Mouse (Mus musculus) heart, embryonic 15.5 days (tissue): ENCODE measurements around the gene Acd. TPM values are rescaled to one million over a fixed set of nuclear protein-coding genes. Genes with fewer than 3 reads are reported as not detected.

Experiments used
- ATAC-seq: fragments of 200-750 bp; cut with Nextera tagmentation; replicated peaks from 2 replicates; pipeline ENCODE4 v1.8.0; 2017; ENCODE audit warnings: low read depth, moderate TSS enrichment; ENCODE audit not compliant: insufficient number of reproducible peaks, insufficient read depth, low FRiP score
- H3K27ac ChIP-seq: fragments of 300-500 bp; sonication (generic); 2 replicates; pipeline ENCODE4 v1.5.1; 2015; ENCODE audit warnings: mild to moderate bottlenecking, inconsistent platforms
- H3K27me3 ChIP-seq: fragments of 300-500 bp; sonication (generic); 2 replicates; pipeline ENCODE4 v1.6.1; 2015; ENCODE audit warnings: inconsistent platforms
- H3K36me3 ChIP-seq: fragments of 300-500 bp; sonication (generic); 2 replicates; pipeline ENCODE4 v1.6.1; 2015; ENCODE audit warnings: mild to moderate bottlenecking, inconsistent platforms
- H3K4me1 ChIP-seq: fragments of 300-500 bp; sonication (generic); replicated peaks from 2 replicates; pipeline ENCODE4 v1.6.1; 2015; ENCODE audit warnings: inconsistent platforms
- H3K4me2 ChIP-seq: fragments of 300-500 bp; sonication (generic); 2 replicates; pipeline ENCODE4 v1.6.1; 2015; ENCODE audit warnings: inconsistent platforms, mild to moderate bottlenecking, moderate library complexity
- H3K4me3 ChIP-seq: fragments of 300-500 bp; sonication (generic); 2 replicates; pipeline ENCODE4 v1.5.1; 2015; ENCODE audit warnings: mild to moderate bottlenecking, inconsistent platforms
- H3K9ac ChIP-seq: fragments of 300-500 bp; sonication (generic); 2 replicates; pipeline ENCODE4 v1.6.1; 2015; ENCODE audit warnings: mild to moderate bottlenecking, inconsistent platforms
- H3K9me3 ChIP-seq: fragments of 300-500 bp; sonication (generic); replicated peaks from 2 replicates; pipeline ENCODE4 v1.6.1; 2016; ENCODE audit warnings: inconsistent platforms
- WGBS: fragments of 180-500 bp; shearing (Covaris S2); methylation state at CpG from one replicate; pipeline ENCODE4 v1.1.7; 2015; ENCODE audit warnings: mixed read lengths; 5-methylcytosine and 5-hydroxymethylcytosine counted together
- polyA plus RNA-seq: library from polyadenylated mRNA; unstranded; fragments of >200 nt; fragmentation: Nextera tagmentation; extraction: Ambion mirVana; gene quantifications from 2 replicates; pipeline ENCODE4 v1.2.1, GENCODE M21; 2015

The Acd gene
- polyA plus RNA-seq, 1 experiment from 2014 or later = 33.7 TPM

DNA sequence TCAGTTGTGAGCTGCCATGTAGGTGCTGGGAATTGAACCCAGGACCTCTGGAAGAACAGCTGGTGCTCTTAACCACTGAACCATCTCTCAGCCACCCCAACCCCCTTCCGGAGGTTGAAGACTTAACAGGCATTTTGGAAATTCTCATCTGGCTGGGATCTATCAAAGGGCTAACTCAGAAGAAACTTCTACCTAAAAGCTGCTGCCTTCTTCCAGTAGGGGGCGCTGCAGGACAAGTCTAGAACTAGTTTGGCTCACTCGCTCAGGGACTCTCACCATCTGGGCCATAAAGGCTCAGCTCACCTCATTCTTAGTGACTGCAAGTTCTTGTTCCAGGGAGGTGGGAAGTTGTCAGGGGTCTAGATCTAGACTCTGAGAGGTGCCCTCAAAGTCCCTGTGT, 13.2 kb upstream of the Acd start:
- Histone ChIP-seq H3K27ac (peak overlapping the region; percentile 58; the same call in 1 of the 2 replicates), H3K36me3 (peaks cover 9% of the 10 kb centered on the region; the same call in 1 of the 2 replicates), H3K4me2 (no peak overlapping the region), H3K27me3 (no peaks in the 10 kb centered on the region), H3K9ac (no peak overlapping the region), H3K9me3 (no peaks in the 10 kb centered on the region), H3K4me1 (no peaks in the 10 kb centered on the region), H3K4me3 (no peak overlapping the region)
- peak; percentile 25; the same call in 1 of the 2 replicates for ATAC-seq
- 3% methylated on average over 3 of the region's 3 CpGs for WGBS

- H3K27me3 ChIP-seq = no peaks in the 10 kb centered on the region
Observed at GRCm38 (mm10) chr8:105712286-105712685, 11.4 kb upstream of the Acd start.

GRCm38 (mm10) chr8:105709317-105709716, 8.4 kb upstream of the Acd start:
- Histone ChIP-seq H3K9me3 (no peaks in the 10 kb centered on the region), H3K4me2 (no peak overlapping the region), H3K4me1 (peaks cover 13% of the 10 kb centered on the region), H3K36me3 (no peaks in the 10 kb centered on the region), H3K27ac (no peak overlapping the region), H3K9ac (no peak overlapping the region), H3K4me3 (no peak overlapping the region), H3K27me3 (no peaks in the 10 kb centered on the region)
- no peak for ATAC-seq
- WGBS = 75% methylated on average over 14 of the region's 14 CpGs

More at GRCm38 (mm10) chr8:105712286-105712685, 11.4 kb upstream of the Acd start:
- 72% methylated on average over 3 of the region's 3 CpGs for WGBS
- Histone ChIP-seq H3K27ac (no peak overlapping the region), H3K9me3 (no peaks in the 10 kb centered on the region), H3K9ac (no peak overlapping the region), H3K36me3 (peaks cover 9% of the 10 kb centered on the region; the same call in 1 of the 2 replicates), H3K4me2 (no peak overlapping the region), H3K4me1 (peaks cover 6% of the 10 kb centered on the region), H3K4me3 (no peak overlapping the region)
- no peak for ATAC-seq

DNA sequence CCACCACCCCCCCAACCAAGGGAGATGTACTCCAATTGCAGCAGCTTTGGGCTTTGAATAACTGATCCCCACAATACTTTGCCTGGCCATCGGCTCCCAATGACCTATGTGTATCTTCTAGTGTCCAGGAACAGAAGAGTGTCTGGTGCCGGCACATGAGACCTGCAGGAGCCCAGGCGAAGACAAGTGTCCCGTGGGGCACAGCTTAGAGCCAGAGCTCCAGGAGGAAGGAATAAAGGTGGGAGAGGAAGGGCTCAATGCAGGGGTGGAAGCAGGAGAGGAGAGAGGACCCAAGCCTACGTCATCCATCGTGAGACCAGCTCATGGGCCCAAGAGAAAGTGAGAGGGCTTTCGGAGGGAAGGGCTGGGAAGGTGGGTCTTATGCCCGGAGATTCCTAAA, 7.8 kb upstream of the Acd start:
- Histone ChIP-seq H3K4me3 (no peak overlapping the region), H3K27me3 (no peaks in the 10 kb centered on the region), H3K9me3 (no peaks in the 10 kb centered on the region), H3K9ac (no peak overlapping the region), H3K4me1 (peaks cover 13% of the 10 kb centered on the region), H3K27ac (no peak overlapping the region), H3K4me2 (no peak overlapping the region), H3K36me3 (no peaks in the 10 kb centered on the region)
- 89% methylated on average over 8 of the region's 8 CpGs for WGBS
- no peak for ATAC-seq

DNA sequence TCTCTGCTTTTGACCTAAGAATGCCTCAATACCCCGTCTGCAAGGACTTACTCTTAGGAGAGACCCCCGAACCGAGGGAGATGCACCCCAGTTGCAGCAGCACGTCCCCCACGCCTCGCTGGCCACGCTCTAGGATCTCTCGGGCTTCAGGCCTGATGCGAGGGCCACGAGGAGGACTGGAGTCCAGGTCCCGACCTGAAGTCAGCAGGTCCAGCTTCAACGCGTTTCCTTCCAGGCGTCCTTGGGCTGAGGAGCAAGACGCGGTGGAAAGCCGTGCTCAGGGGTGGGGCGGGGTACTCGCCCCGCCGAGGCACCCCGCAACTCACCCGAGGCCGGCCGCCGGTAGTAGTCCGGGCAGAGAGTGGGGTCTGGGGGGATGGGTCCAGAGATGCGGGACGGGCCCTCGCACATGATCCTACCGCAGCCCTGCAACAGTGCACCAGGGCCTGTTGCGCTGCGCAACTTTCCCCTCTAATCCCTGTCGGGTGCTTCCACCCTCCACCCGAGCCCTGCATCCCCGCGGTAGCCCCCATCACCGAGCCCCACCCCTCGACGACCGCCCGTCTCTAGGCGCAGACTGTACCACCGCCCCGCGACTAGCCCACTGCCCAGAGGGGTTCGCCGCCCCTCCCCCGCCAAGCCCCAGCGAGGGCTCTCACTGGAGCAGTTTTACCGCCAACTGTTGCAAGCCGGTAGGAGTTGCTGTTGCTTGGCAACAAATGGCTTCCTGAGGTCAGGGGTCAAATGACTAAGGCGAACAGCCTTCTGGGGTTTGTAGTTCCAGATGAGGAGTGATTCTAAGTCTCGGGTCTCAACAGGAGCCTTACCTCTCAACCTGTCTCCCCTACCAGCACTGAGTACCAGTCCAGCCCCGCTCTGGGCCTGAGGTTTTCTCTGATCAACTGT, 6.8 kb upstream of the Acd start, which contains the start of the genes 4933405L10Rik and Enkd1:
Gene 4933405L10Rik (plus strand): TSS at position 158 of the 906 bp plus-strand sequence.
Gene Enkd1 (minus strand): TSS at position 713 of the 906 bp plus-strand sequence.
- Histone ChIP-seq H3K27me3 (no peaks in the 10 kb centered on the region), H3K4me1 (peaks cover 13% of the 10 kb centered on the region), H3K27ac (no peak within 1 kb of the TSS), H3K36me3 (peaks cover 8% of the 10 kb centered on the region; the same call in 1 of the 2 replicates), H3K9ac (peak within 1 kb of the TSS; percentile 55), H3K9me3 (no peaks in the 10 kb centered on the region), H3K4me2 (peak within 1 kb of the TSS; percentile 94), H3K4me3 (peak within 1 kb of the TSS; percentile 83)
- ATAC-seq = peak; percentile 68
- WGBS = 1% methylated on average over 55 of the region's 55 CpGs

DNA sequence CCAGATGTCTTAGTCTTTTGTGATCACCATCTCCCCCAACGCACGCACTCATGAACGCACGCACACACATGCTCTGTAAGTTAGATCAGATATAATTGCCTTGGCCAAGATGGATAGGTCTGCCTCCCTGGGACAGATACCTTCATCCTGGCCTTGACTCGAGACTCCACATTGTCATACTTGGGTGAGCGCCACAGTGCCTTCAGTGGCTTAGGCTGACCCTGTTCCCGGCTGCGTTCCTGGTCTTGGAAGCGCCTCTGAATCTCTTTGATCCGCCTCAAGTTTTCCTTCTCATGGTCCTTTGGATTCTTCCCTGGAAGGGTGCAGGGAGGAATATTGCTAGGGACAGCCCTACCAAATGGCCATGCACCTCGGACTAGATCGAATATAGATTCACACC, 5.5 kb upstream of the Acd start:
- H3K4me2 ChIP-seq = peak overlapping the region; percentile 94; the same call in 1 of the 2 replicates
- H3K4me1 ChIP-seq = peaks cover 22% of the 10 kb centered on the region
- H3K27me3 ChIP-seq = no peaks in the 10 kb centered on the region
- H3K9me3 ChIP-seq = no peaks in the 10 kb centered on the region
- no peak overlapping the region for H3K9ac ChIP-seq
- no peak overlapping the region for H3K4me3 ChIP-seq
- H3K27ac ChIP-seq = no peak overlapping the region
- WGBS = 81% methylated on average over 12 of the region's 12 CpGs
- peaks cover 8% of the 10 kb centered on the region; the same call in 1 of the 2 replicates for H3K36me3 ChIP-seq
- ATAC-seq = no peak

- Histone ChIP-seq H3K4me1 (peaks cover 27% of the 10 kb centered on the region), H3K27ac (no peak overlapping the region), H3K9me3 (no peaks in the 10 kb centered on the region), H3K9ac (no peak overlapping the region), H3K27me3 (no peaks in the 10 kb centered on the region), H3K36me3 (peaks cover 8% of the 10 kb centered on the region; the same call in 1 of the 2 replicates), H3K4me2 (no peak overlapping the region), H3K4me3 (no peak overlapping the region)
- 87% methylated on average over 6 of the region's 6 CpGs for WGBS
- no peak for ATAC-seq
Observed at GRCm38 (mm10) chr8:105704955-105705354, 4.1 kb upstream of the Acd start.

DNA sequence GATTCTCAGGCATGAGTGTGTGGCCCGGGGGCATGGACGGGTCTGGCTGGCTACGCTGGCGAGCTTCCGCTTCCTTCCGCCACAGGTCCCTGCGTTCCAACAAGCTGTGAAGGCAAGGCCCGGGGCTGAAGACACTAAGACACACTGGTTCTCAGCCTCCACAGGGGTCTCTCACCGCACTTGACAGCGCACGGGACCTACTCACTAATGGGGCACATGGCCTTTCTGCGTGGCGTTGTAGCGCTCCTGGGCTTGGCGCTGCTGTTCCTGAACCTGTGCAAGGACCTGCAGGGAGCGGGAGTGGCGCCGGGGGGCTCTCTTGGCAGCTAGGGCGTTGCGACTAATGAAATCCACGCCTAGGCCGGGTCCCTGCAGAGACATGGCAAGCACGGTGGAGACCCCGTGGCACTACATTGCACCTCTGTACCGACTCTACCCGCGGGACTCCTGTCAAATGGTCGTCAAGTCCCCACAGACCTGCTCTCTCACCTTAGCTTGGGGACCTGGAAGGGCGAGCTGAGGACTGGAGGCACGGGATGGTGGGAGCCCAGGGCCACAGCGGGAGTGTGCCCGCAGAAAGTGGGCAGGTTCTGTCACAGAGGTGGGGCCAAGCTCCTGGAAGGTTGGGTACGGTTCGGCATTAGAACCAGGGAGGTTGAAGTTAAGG, 3.4 kb upstream of the Acd start:
- ATAC-seq = no peak
- H3K4me3 ChIP-seq = no peak overlapping the region

GRCm38 (mm10) chr8:105702731-105703415, 2.0 kb upstream of the Acd start:
- Histone ChIP-seq H3K9me3 (no peaks in the 10 kb centered on the region), H3K36me3 (peaks cover 19% of the 10 kb centered on the region; the same call in 1 of the 2 replicates), H3K9ac (no peak overlapping the region), H3K27ac (no peak overlapping the region), H3K4me1 (peaks cover 28% of the 10 kb centered on the region), H3K27me3 (no peaks in the 10 kb centered on the region), H3K4me2 (no peak overlapping the region), H3K4me3 (no peak overlapping the region)
- ATAC-seq = no peak
- WGBS = 93% methylated on average over 24 of the region's 24 CpGs

More for the DNA sequence above, 3.4 kb upstream of the Acd start:
- H3K27me3 ChIP-seq = no peaks in the 10 kb centered on the region
- H3K9me3 ChIP-seq = no peaks in the 10 kb centered on the region
- peaks cover 30% of the 10 kb centered on the region for H3K4me1 ChIP-seq
- H3K4me2 ChIP-seq = no peak overlapping the region
- no peak overlapping the region for H3K9ac ChIP-seq
- H3K27ac ChIP-seq = no peak overlapping the region
- WGBS = 92% methylated on average over 34 of the region's 34 CpGs
- peaks cover 8% of the 10 kb centered on the region; the same call in 1 of the 2 replicates for H3K36me3 ChIP-seq

- H3K9me3 ChIP-seq = no peaks in the 10 kb centered on the region
- peak overlapping the region; percentile 80 for H3K4me3 ChIP-seq
- peak overlapping the region; percentile 70 for H3K9ac ChIP-seq
- H3K4me1 ChIP-seq = peaks cover 21% of the 10 kb centered on the region
- WGBS = 47% methylated on average over 18 of the region's 18 CpGs
- H3K27ac ChIP-seq = peak overlapping the region; percentile 95
- peaks cover 25% of the 10 kb centered on the region; the same call in 1 of the 2 replicates for H3K36me3 ChIP-seq
- ATAC-seq = no peak
- no peaks in the 10 kb centered on the region for H3K27me3 ChIP-seq
- H3K4me2 ChIP-seq = peak overlapping the region; percentile 91
Observed at GRCm38 (mm10) chr8:105702001-105702401, 1.1 kb upstream of the Acd start.
